Mouse (Mus musculus): ENCODE data around the gene Hoxd12.

Gene Hoxd12

DNA sequence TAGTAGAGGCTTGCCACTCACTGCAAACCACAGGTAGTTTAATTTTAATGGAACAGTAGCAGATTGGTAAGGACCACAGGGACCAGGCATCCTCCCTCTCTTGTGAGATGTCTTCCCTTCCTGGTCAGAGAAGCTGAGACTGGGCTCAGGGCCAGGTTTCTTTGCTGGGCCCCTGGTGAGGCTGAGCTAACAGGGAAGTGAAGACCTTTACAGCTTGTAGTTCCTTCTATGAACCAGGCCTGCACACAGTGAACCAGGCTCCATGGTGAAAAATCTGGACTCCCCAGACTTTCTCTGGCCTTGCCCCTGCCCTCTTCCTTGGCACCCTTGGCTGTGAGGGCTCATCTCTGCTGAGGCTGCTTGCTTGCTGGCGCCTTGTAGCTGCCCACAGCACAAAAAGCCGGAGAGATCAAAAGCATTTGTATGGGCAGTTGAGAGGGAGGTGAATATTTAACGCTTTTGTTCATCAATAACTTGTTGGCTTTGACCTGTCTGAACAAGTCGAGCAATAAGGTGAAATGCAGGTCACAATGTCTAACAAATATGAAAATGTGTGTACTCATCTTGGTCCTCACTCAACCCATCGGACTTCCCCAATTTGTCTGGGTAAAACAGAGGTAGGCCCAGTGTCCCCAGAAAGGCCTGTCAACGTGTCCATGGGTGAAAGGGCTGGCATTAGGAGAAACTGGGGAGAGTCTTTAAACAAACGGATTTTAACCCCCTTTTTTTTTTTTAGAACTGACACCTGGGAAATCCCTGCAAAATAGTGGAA is 49.6 kb downstream of the Hoxd12 start:
- in situ Hi-C loops (cut with MboI, MseI): loop anchor here in 1 of 2 experiments (25.0 kb wide), 2 partner anchors 863 to 1862 kb away; no protein-coding TSS in a partner anchor

DNA sequence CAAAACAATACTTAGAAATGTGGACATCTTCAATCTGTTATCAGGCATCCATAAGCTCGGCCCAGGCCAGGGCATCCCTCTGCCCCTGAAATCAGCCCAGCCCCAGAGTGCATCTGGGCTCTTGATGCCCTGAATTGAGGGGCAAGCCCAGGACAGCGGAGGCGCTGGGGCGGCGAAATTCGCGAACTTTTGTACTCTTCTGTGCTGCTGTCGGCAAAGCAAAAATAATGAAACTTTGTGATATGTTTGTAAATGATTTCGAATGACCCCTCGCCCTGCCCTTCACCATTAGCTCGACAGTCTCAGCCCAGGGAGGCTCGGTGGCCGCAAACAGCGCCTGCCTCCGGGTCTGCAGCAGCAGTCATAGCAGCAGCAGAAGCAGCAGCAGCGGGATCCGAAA is 50.4 kb downstream of the Hoxd12 start:
- in situ Hi-C loops (cut with MboI, MseI): loop anchor here in 1 of 2 experiments (25.0 kb wide), 2 partner anchors 862 to 1863 kb away; no protein-coding TSS in a partner anchor

DNA sequence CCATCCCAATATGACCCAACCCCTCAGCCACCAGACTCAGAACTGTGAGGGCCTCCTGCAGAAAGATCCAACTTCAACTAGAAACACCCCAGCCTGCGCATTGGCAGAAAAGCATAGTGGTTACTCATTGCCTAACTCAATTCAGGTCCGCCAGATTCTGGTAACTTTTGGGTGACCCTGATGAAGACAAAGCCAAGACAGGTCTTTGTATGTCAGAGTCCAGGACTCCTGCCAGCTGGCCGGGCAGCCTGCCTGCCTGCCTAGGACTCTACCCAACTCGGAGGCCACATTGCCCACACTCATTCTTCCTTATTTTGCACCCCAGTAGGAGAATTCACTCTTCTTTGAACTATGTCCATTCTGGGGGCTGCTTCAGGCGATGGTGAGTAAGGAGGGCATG is 51.7 kb downstream of the Hoxd12 start, which contains the start of gene Gm28230:
Gm28230 (plus strand) TSS at position 178 of the 400 bp plus-strand sequence.
- in situ Hi-C loops (cut with MboI, MseI): loop anchor here in 1 of 2 experiments (25.0 kb wide), 2 partner anchors 861 to 1864 kb away; no protein-coding TSS in a partner anchor

DNA sequence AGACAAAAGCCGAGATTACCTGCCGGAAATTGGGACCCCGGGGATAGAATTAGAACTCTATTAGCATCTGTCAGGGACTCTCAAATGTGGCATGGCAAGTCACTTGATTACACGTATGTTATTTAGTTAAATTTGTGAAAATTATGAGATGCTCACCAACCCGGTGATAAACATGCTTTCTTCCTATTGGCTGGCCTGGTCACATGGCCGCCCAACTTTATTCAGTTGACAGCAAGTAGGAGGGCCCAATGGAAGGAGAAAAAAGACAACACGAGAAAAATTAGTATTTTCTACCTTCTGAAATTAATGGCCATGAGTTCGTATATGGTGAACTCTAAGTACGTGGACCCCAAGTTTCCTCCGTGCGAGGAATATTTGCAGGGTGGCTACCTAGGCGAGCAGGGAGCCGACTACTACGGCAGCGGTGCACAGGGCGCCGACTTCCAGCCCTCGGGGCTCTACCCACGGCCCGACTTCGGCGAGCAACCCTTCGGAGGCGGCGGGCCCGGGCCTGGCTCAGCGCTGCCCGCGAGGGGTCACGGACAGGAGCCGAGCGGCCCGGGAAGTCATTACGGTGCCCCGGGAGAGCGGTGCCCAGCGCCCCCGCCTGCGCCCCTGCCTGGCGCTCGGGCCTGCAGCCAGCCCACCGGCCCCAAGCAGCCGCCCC is 52.3 kb downstream of the Hoxd12 start:
- in situ Hi-C loops (cut with MboI, MseI): loop anchor here in 1 of 2 experiments (25.0 kb wide), 2 partner anchors 860 to 1865 kb away; no protein-coding TSS in a partner anchor

All from T-helper 17 cell (primary cell).